ENCODE assay signal across 8 mouse cellular contexts in genomic region chr17:25918037-25918750, GRCm38 (mm10). TPM values are rescaled to one million over a fixed set of nuclear protein-coding genes. Genes with fewer than 3 reads are reported as not detected.
DNase-seq lines count a peak whose midpoint lies in the region; ATAC-seq and TF ChIP-seq lines count a peak whose summit lies in the region.

No protein-coding gene starts in this region.

- H3K4me3 ChIP-seq in left cerebral cortex, adult 2 months = peak overlapping the region; percentile 97
- peak overlapping the region; percentile 72 for H3K4me3 ChIP-seq in embryonic fibroblast, embryonic 13.5 days (ENCODE audit: insufficient read depth, low read length)
- peak overlapping the region; percentile 75 for H3K4me3 ChIP-seq in intestine, postnatal 0 days (ENCODE audit: low read depth, low read length)
- H3K4me3 ChIP-seq in neural tube, embryonic 13.5 days = peak overlapping the region; percentile 95

- intact Hi-C loops in left cerebral cortex, adult 2 months (cut with DNase I) = loop anchor here (2.0 to 5.0 kb wide), 2 partner anchors 41 to 67 kb away; partner anchors contain the start of genes Capn15 and Mettl26
- intact Hi-C loops in left cerebral cortex, postnatal 14 days (cut with DNase I) = no loop called here

- no peaks in the 10 kb centered on the region for H3K27me3 ChIP-seq in intestine, postnatal 0 days (replicated peaks; ENCODE audit: control insufficient read depth, insufficient read depth, low read length)
- H3K27me3 ChIP-seq in neural tube, embryonic 13.5 days = no peaks in the 10 kb centered on the region

- WGBS in intestine, postnatal 0 days = 72% methylated on average over 9 of the region's 9 CpGs
- 82% methylated on average over 9 of the region's 9 CpGs for WGBS in neural tube, embryonic 13.5 days

- no peak for TF ChIP-seq CTCF in left cerebral cortex, adult 2 months (IDR thresholded peaks at IDR 0.05)
- no peak for TF ChIP-seq CTCF in embryonic fibroblast, embryonic 13.5 days (IDR thresholded peaks at IDR 0.05; ENCODE audit: borderline replicate concordance, insufficient read depth, low read length)
- TF ChIP-seq CTCF in intestine, postnatal 0 days (IDR thresholded peaks at IDR 0.05; ENCODE audit: low read depth) = no peak

- no peaks in the 10 kb centered on the region for H3K36me3 ChIP-seq in intestine, postnatal 0 days (ENCODE audit: control insufficient read depth, insufficient read depth)
- H3K36me3 ChIP-seq in neural tube, embryonic 13.5 days = peaks cover 6% of the 10 kb centered on the region

- no peaks in the 10 kb centered on the region for H3K9me3 ChIP-seq in intestine, postnatal 0 days (ENCODE audit: control insufficient read depth)
- no peaks in the 10 kb centered on the region for H3K9me3 ChIP-seq in neural tube, embryonic 13.5 days

- DNase-seq in left cerebral cortex, adult 2 months (ENCODE audit: extremely low spot score in 1 of 2, low spot score in 2 of 2) = no peak
- no peak for DNase-seq in left cerebral cortex, adult 18-20 months (ENCODE audit: low spot score in 2 of 2)
- DNase-seq in left cerebral cortex, postnatal 14 days (ENCODE audit: low spot score in 2 of 2) = no peak
- DNase-seq in layer of hippocampus, adult 9-11 months = no peak

- H3K4me2 ChIP-seq in intestine, postnatal 0 days (replicated peaks; ENCODE audit: low read depth) = peak overlapping the region; percentile 89
- peak overlapping the region; percentile 92 for H3K4me2 ChIP-seq in neural tube, embryonic 13.5 days

- no peak for ATAC-seq in intestine, postnatal 0 days
- ATAC-seq in neural tube, embryonic 13.5 days (ENCODE audit: low read depth) = no peak
- no peak for ATAC-seq in CD4-positive, CD25-positive, alpha-beta regulatory T cell, adult 4 months

- peak overlapping the region; percentile 94 for H3K27ac ChIP-seq in left cerebral cortex, adult 2 months
- H3K27ac ChIP-seq in embryonic fibroblast, embryonic 13.5 days (ENCODE audit: insufficient read depth, low read length) = peak overlapping the region; percentile 50
- H3K27ac ChIP-seq in intestine, postnatal 0 days (ENCODE audit: low read depth, low read length) = peak overlapping the region; percentile 60
- H3K27ac ChIP-seq in neural tube, embryonic 13.5 days (replicated peaks) = no peak overlapping the region

- TF ChIP-seq POLR2A in embryonic fibroblast, embryonic 13.5 days (IDR thresholded peaks at IDR 0.05; ENCODE audit: low read depth, low read length) = no peak

- H3K4me1 ChIP-seq in embryonic fibroblast, embryonic 13.5 days (ENCODE audit: control insufficient read depth, insufficient read depth, low read length) = peaks cover 13% of the 10 kb centered on the region
- peaks cover 17% of the 10 kb centered on the region for H3K4me1 ChIP-seq in intestine, postnatal 0 days (replicated peaks; ENCODE audit: control insufficient read depth, insufficient read depth, low read length)
- peaks cover 34% of the 10 kb centered on the region for H3K4me1 ChIP-seq in neural tube, embryonic 13.5 days (replicated peaks)

- H3K9ac ChIP-seq in intestine, postnatal 0 days (ENCODE audit: low read depth, low read length) = peak overlapping the region; percentile 83
- peak overlapping the region; percentile 86 for H3K9ac ChIP-seq in neural tube, embryonic 13.5 days

RNA-seq across cellular contexts. Expression of gene Rab40c, which starts 1.3 kb away (rescaled TPM):
- total RNA-seq in left cerebral cortex, adult 2 months (2021) = 10 to 100 TPM; 46.4 to 47.2 TPM
- total RNA-seq in left cerebral cortex, adult 18-20 months (2021) = 10 to 100 TPM; 41.2 TPM
- polyA plus RNA-seq in embryonic fibroblast, embryonic 13.5 days (2011; ENCODE audit: insufficient read length, low read depth, missing spikeins) = 21.5 and 23.9 TPM in 2 replicates
- polyA plus RNA-seq in intestine, postnatal 0 days (2015; fragmentation: Nextera tagmentation; extraction: Ambion mirVana) = 15.8 and 16.9 TPM in 2 replicates
- 50.7 and 51.5 TPM in 2 replicates for polyA plus RNA-seq in neural tube, embryonic 13.5 days (2015; fragmentation: Nextera tagmentation; extraction: Ambion mirVana)
- total RNA-seq in left cerebral cortex, postnatal 14 days (2021) = 10 to 100 TPM; 53.7 to 57.3 TPM
- polyA plus RNA-seq in CD4-positive, CD25-positive, alpha-beta regulatory T cell, adult 4 months (2017; shearing (Covaris generic)) = 1 to 10 TPM; 6.6 to 7.3 TPM

RNA-seq across cellular contexts. Expression of gene Pigq, which starts 26.5 kb away (rescaled TPM):
- 100 to 1,000 TPM in 1 of 2 experiments, 10 to 100 TPM in 1; 96.5 to 118 TPM for total RNA-seq in left cerebral cortex, adult 2 months (2021)
- total RNA-seq in left cerebral cortex, adult 18-20 months (2021) = 100 to 1,000 TPM; 103 to 113 TPM
- polyA plus RNA-seq in embryonic fibroblast, embryonic 13.5 days (2011; ENCODE audit: insufficient read length, low read depth, missing spikeins) = 47.8 and 48.0 TPM in 2 replicates
- 34.9 and 37.2 TPM in 2 replicates for polyA plus RNA-seq in intestine, postnatal 0 days (2015; fragmentation: Nextera tagmentation; extraction: Ambion mirVana)
- polyA plus RNA-seq in neural tube, embryonic 13.5 days (2015; fragmentation: Nextera tagmentation; extraction: Ambion mirVana) = 56.1 and 62.3 TPM in 2 replicates
- 100 to 1,000 TPM; 138 to 145 TPM for total RNA-seq in left cerebral cortex, postnatal 14 days (2021)
- 10 to 100 TPM; 27.8 to 49.3 TPM for polyA plus RNA-seq in CD4-positive, CD25-positive, alpha-beta regulatory T cell, adult 4 months (2017; shearing (Covaris generic))

RNA-seq across cellular contexts. Expression of gene Nhlrc4, which starts 26.6 kb away (rescaled TPM):
- under 1 TPM; 0.20 to 0.87 TPM for total RNA-seq in left cerebral cortex, adult 2 months (2021)
- total RNA-seq in left cerebral cortex, adult 18-20 months (2021) = under 1 TPM; 0.54 to 0.98 TPM
- not detected in 2 replicates for polyA plus RNA-seq in embryonic fibroblast, embryonic 13.5 days (2011; ENCODE audit: insufficient read length, low read depth, missing spikeins)
- not detected in 2 replicates for polyA plus RNA-seq in intestine, postnatal 0 days (2015; fragmentation: Nextera tagmentation; extraction: Ambion mirVana)
- not detected in 2 replicates for polyA plus RNA-seq in neural tube, embryonic 13.5 days (2015; fragmentation: Nextera tagmentation; extraction: Ambion mirVana)
- total RNA-seq in left cerebral cortex, postnatal 14 days (2021) = not detected
- polyA plus RNA-seq in CD4-positive, CD25-positive, alpha-beta regulatory T cell, adult 4 months (2017; shearing (Covaris generic)) = not detected

RNA-seq across cellular contexts. Expression of gene A930017K11Rik, which starts 34.2 kb away (rescaled TPM):
- total RNA-seq in left cerebral cortex, adult 2 months (2021) = under 1 TPM; 0.26 to 0.27 TPM
- total RNA-seq in left cerebral cortex, adult 18-20 months (2021) = under 1 TPM; 0.37 to 0.65 TPM
- polyA plus RNA-seq in embryonic fibroblast, embryonic 13.5 days (2011; ENCODE audit: insufficient read length, low read depth, missing spikeins) = not detected in 2 replicates
- polyA plus RNA-seq in intestine, postnatal 0 days (2015; fragmentation: Nextera tagmentation; extraction: Ambion mirVana) = 0.05 and 0.09 TPM in 2 replicates
- polyA plus RNA-seq in neural tube, embryonic 13.5 days (2015; fragmentation: Nextera tagmentation; extraction: Ambion mirVana) = 0.22 and 0.34 TPM in 2 replicates
- under 1 TPM in 1 of 2 experiments, not detected in 1; 0.13 TPM for total RNA-seq in left cerebral cortex, postnatal 14 days (2021)
- polyA plus RNA-seq in CD4-positive, CD25-positive, alpha-beta regulatory T cell, adult 4 months (2017; shearing (Covaris generic)) = not detected

RNA-seq across cellular contexts. Expression of gene Wfikkn1, which starts 37.5 kb away (rescaled TPM):
- total RNA-seq in left cerebral cortex, adult 2 months (2021) = 1 to 10 TPM; 1.7 TPM
- 1 to 10 TPM; 1.4 to 1.7 TPM for total RNA-seq in left cerebral cortex, adult 18-20 months (2021)
- 0.38 and 0.83 TPM in 2 replicates for polyA plus RNA-seq in embryonic fibroblast, embryonic 13.5 days (2011; ENCODE audit: insufficient read length, low read depth, missing spikeins)
- polyA plus RNA-seq in intestine, postnatal 0 days (2015; fragmentation: Nextera tagmentation; extraction: Ambion mirVana) = 0.14 and 0.27 TPM in 2 replicates
- 0.53 and 0.79 TPM in 2 replicates for polyA plus RNA-seq in neural tube, embryonic 13.5 days (2015; fragmentation: Nextera tagmentation; extraction: Ambion mirVana)
- 1 to 10 TPM; 1.1 to 1.8 TPM for total RNA-seq in left cerebral cortex, postnatal 14 days (2021)
- polyA plus RNA-seq in CD4-positive, CD25-positive, alpha-beta regulatory T cell, adult 4 months (2017; shearing (Covaris generic)) = 1 to 10 TPM in 1 of 2 experiments, under 1 TPM in 1; 0.94 to 1.3 TPM
